Mouse (Mus musculus): ENCODE measurements at regions not wholly inside any gene's neighbourhood (a gene's known extent, or its start where the extent isn't known, plus 50 kb on each side); places are given as distances from the start of the nearest gene placed in this dataset.

- TF ChIP-seq POLR2A (IDR thresholded peaks at IDR 0.05; ENCODE audit: control insufficient read depth, low read depth, low read length) (no peak), CTCF (IDR thresholded peaks at IDR 0.05; ENCODE audit: control insufficient read depth, insufficient read depth, insufficient replicate concordance, low read depth, low read length) (no peak)
These were observed 191.0 kb downstream of the Papss1 start for GRCm38 (mm10) chr3:131755537-131755936.
